Mouse (Mus musculus) bone marrow macrophage, adult 2 months (primary cell): Measurements from ENCODE around the gene Prn. TPM values are rescaled to one million over a fixed set of nuclear protein-coding genes. Genes with fewer than 3 reads are reported as not detected.

ENCODE experiments used
- H3K27ac ChIP-seq: 2 replicates; pipeline ENCODE4 v1.5.1; 2012; ENCODE audit warnings: low read depth, low read length; ENCODE audit not compliant: insufficient read depth
- H3K4me1 ChIP-seq: 2 replicates; pipeline ENCODE4 v1.6.1; 2012; ENCODE audit warnings: low read length; ENCODE audit not compliant: control insufficient read depth, insufficient read depth
- H3K4me3 ChIP-seq: 2 replicates; pipeline ENCODE4 v1.5.1; 2012; ENCODE audit warnings: mild to moderate bottlenecking, low read length, moderate library complexity; ENCODE audit not compliant: insufficient read depth
- CTCF ChIP-seq: IDR thresholded peaks from 2 replicates; pipeline ENCODE4 v1.5.1; 2012; ENCODE audit warnings: low read depth, mild to moderate bottlenecking, low read length, moderate library complexity
- POLR2A ChIP-seq: IDR thresholded peaks from 2 replicates; pipeline ENCODE4 v1.6.1; 2012; ENCODE audit warnings: mild to moderate bottlenecking, low read depth, low read length, borderline replicate concordance
- polyA plus RNA-seq: library from polyadenylated mRNA; stranded (reverse); fragments of >200 nt; gene quantifications from 2 replicates; pipeline ENCODE4 v1.2.4, GENCODE M21; 2012; ENCODE audit not compliant: missing spikeins, insufficient read depth, insufficient read length

The Prn gene
- polyA plus RNA-seq, 1 experiment, result not detected

DNA sequence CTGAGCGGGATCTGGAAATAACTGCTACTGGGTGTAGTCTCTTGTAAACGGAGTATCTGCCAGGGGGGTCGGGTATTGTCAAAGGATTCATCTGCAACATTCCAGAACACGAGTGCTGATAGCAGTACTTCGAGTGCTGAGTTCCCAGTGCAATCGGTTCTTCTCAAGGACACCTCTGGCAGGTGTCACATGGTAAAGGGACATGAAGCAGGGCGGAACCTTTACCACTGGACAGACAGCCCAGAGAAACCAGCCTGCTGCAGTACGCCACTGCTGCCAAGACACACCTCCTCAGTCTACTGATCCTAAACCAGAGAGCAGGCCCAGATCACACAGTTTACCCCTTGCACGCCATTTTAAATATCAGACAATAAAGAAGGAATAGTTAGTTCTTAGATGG is 45.1 kb downstream of the Prn start:
- Histone ChIP-seq H3K4me1 (0 out of 2 replicates have a peak, but pooled peaks cover 7% of the 10 kb centered on the region), H3K27ac (no peak overlapping the region), H3K4me3 (peak overlapping the region; percentile 45; the same call in 1 of the 2 replicates)
- no peak for TF ChIP-seq CTCF
- TF ChIP-seq POLR2A, result no peak

DNA sequence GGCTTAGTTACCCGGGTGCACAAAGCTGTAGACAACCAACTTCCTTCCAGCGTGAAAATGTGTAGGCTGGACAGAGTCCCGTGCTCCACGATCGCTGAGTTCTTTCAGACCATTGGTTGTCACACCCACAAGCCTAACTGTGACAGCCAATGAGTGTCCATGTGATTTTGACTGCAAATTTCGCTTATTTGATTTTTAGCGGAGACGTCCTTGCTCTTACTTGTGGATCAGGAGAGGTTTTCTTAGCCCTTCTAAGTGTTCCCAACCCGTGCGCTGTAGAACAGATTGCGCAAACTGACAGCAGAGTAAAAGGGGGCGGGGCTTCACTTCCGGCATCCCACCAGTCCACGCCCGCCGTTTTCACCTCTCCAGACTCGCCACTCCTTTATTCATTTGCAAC is 45.5 kb downstream of the Prn start:
- peak overlapping the region; percentile 45 for H3K4me3 ChIP-seq
- no peak for TF ChIP-seq POLR2A
- no peak for TF ChIP-seq CTCF

DNA sequence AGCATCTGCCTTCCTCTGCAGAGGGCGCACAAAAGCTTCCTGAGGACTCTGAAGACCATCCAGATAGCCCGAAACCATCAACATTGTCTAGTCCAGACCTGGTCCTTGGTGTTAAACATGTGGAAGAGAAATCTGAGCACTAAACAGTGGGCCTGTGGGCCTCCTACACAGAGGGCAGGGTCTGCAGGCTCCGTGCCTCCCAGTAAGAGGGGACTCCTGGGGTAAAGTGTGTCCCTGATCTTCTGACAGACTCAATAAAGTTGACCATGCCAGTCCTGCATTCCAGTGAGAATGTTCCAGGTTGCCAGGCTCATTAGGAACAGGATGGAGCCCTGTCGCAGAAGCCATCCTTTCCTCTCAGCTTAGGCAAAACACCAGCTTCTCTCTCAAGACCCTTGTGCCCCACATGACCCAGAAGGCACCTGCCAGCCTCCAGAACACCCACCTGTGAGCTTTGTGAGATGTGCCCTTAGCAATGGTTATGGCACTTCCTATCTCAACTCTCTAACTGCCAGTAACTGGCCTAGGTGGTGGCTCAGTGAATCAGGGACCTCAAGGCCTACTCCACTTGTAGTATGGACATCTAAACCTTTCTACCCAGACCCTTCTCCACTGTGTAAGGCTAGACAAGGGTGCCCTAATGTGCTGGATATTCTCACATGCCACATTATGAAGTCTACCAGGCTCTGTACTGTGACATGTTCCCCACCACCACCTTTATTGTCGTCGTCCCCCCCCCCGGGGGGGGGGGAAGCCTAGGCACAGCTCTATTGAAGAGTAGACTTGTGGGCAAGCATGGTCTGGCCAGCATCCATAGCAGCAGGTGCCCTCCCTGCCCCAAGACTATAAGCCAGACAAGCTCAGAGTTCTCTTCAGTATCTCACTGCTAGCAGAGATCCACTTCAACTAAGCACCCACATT is 46.8 kb downstream of the Prn start:
- H3K4me1 ChIP-seq, result 0 out of 2 replicates have a peak, but pooled peaks cover 3% of the 10 kb centered on the region
- no peak overlapping the region for H3K4me3 ChIP-seq
- TF ChIP-seq POLR2A (no peak), CTCF (no peak)
- H3K27ac ChIP-seq, result no peak overlapping the region

More for the DNA sequence above, 45.5 kb downstream of the Prn start:
- no peak overlapping the region for H3K27ac ChIP-seq
- 0 out of 2 replicates have a peak, but pooled peaks cover 6% of the 10 kb centered on the region for H3K4me1 ChIP-seq

DNA sequence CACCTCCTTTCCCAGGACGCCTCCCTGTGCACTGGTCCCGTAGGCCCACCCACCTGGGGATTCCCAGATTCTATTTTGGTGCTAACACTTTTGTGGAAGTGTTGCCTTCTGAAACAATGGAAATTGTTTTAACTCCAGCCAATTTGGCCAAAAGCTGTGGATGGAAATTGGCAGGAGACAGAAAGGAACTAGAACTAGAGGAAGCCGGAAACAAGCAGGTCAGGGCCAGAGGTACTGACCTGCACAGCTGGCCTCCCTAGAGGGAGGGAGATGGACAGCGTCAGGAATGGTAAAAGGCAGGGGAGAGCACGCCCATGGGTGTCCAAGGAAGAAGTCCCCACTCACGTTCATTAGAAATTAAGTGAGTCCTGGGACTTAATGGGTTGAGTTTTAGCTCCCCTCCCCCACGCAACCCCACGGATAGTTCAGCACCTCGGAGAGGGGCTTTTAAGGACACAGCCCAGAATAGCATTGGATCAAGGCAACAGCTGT is 48.0 kb downstream of the Prn start:
- Histone ChIP-seq H3K4me1 (0 out of 2 replicates have a peak, but pooled peaks cover 3% of the 10 kb centered on the region), H3K27ac (no peak overlapping the region), H3K4me3 (no peak overlapping the region)
- no peak for TF ChIP-seq CTCF
- no peak for TF ChIP-seq POLR2A

DNA sequence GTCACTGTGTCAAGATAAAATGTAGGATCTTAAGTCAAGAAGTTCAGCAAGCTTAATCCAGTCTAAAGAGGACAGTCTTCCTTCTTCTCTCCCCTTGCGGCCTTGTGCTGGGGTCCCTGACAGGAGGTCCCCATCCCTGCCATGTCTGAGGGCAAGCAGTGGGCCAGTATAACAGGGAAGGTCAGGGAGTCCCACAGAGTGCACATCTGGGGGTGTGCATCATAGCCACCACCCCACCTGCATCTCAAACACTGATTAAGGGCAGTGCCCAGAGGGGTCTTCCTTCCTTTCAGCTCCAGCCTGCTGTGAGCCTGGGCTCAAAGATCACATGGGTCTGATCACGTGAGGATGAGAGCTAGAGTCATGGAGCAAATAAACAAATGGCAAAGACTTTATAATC is 51.9 kb downstream of the Prn start:
- no peak overlapping the region for H3K27ac ChIP-seq
- no peaks in the 10 kb centered on the region for H3K4me1 ChIP-seq
- H3K4me3 ChIP-seq, result no peak overlapping the region
- TF ChIP-seq CTCF (no peak), POLR2A (no peak)

DNA sequence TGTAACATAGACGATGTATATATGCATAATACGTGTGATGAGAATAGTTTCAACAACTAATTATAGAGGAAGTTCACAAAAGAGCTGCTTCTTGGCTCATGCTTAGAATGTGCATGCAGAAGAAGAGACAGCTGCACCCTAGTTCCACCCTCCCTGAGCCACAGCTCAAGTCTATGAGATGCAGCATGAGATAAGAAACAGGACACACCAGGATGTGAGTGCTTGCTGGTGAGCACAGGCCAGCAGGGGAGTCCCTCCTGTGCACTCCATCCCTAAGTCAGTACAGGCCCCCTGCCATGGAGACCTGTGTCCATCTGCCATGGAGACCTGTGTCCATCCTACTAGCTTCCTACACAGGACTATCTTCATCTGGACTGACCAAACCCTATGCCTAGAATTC is 60.8 kb downstream of the Prn start:
- H3K27ac ChIP-seq, result no peak overlapping the region
- no peak overlapping the region for H3K4me3 ChIP-seq
- TF ChIP-seq CTCF (no peak), POLR2A (no peak)
- no peaks in the 10 kb centered on the region for H3K4me1 ChIP-seq

DNA sequence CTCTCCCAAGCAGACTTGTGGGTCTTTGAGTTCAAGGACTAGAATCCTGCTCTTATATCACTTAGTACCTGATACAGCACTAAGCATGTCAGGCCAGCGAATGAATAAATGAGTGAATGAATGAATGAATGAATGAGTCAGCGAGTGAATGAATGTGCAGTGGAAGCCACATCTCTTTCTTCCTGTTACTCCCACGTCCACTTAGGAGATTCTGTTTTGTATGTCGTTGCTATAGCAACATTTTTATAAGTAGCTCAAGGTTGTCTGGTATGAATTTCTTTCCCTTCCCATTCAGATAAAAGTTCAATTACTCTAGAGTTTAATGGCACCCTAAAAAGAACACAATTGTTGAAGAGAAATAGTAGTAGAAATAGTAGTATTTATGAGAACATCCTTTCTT is 61.3 kb downstream of the Prn start:
- H3K4me1 ChIP-seq, result no peaks in the 10 kb centered on the region
- H3K4me3 ChIP-seq, result no peak overlapping the region
- TF ChIP-seq POLR2A (no peak), CTCF (no peak)
- no peak overlapping the region for H3K27ac ChIP-seq

DNA sequence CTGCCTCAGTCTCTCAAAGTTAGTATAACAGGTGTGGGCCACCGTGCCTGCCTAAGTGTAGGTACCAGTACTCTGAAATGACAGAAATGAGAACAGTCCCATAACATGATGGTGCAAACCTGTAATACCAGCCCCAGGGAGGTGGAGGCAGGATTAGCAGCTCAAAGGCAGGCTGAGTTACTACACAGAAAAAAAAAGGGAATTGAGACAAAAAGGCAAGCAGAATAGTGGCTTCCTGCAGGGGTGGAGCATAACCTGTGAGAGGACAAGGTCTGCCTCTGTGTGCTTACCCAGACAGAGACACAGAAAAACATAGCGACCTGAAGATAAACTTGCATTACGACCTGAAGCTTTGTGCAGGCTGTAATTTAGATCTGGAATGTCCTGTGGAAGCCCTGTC is 66.9 kb downstream of the Prn start:
- Histone ChIP-seq H3K4me3 (no peak overlapping the region), H3K4me1 (peaks cover 5% of the 10 kb centered on the region), H3K27ac (no peak overlapping the region)
- TF ChIP-seq CTCF, result no peak
- no peak for TF ChIP-seq POLR2A

DNA sequence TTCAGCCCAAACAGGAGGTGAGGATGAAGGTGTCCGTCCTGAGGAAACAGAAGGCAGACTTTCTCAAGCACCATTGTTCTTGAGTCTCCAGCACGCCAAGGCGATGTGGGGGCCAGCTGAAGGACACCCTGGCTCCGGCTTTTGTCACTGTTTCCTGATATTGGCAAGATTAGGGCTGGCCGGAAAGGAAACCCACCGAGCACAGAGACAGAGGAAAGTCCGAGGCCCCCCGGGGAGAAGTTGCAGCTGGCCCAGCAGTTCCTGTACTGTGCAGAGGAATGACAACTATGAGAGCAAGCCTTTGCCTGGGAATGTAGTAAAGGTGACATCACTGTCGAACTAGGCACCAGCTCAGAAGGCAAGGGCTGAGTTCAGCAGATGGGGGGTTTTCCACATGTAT is 71.1 kb downstream of the Prn start:
- Histone ChIP-seq H3K4me1 (peaks cover 5% of the 10 kb centered on the region), H3K27ac (no peak overlapping the region), H3K4me3 (no peak overlapping the region)
- TF ChIP-seq POLR2A (no peak), CTCF (no peak)

DNA sequence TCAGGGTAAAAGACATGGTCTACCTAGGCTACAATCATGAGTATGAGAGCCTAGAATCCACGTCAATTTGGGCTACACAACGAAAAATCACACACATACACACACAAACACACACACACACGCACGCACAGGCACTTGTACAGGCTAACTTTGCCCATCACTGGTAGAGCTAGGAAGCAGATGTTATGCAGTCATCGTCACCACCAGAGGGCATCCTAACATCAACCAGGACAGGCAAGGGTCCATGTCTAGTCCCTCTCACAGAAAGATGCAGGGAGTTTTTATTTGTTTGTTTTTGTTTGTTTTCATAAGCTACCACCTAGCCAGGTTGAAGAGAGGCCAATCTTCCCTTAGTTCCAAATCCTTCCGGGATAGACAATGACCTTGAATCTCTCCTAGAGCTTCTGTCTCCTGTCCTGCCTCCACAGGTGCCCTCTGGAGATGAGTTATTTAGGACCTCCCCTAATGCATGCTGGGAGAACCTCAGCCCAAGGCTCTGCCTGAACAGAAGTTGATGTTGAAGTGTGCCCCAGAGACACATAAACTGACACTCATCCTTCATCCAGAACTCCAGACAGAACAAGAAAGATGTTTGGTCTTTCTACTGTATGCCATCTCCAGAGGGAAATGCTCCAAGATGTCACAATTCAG is 72.9 kb downstream of the Prn start:
- H3K27ac ChIP-seq, result no peak overlapping the region
- TF ChIP-seq POLR2A (no peak), CTCF (peak; percentile 30; the same call in 1 of the 2 replicates)
- H3K4me1 ChIP-seq, result no peaks in the 10 kb centered on the region
- no peak overlapping the region for H3K4me3 ChIP-seq

DNA sequence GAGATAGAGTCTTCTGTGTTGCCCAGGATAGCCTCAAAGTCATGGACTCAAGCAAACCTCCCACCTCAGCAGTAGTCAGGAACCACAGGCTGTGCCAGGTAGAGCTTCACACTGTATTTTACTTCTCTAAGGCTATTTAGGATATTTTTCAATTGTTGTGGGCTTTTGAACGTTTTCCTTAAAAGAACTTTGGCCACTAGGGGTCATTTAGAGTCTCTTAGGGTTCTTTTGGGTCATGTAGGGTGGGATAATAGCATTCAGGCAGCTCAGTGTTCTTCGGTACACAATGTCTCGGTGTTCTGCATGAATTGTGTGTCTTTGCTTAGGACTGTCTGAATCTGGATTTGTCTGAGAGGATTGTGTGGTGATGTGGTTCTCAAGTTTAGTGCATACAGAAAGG is 78.2 kb downstream of the Prn start:
- Histone ChIP-seq H3K27ac (no peak overlapping the region), H3K4me3 (no peak overlapping the region), H3K4me1 (peaks cover 6% of the 10 kb centered on the region)
- TF ChIP-seq CTCF (no peak), POLR2A (no peak)
